29 mouse cellular contexts compared by ENCODE assay signal in genomic region chr2:24347926-24348325, GRCm38 (mm10). TPM values are rescaled to one million over a fixed set of nuclear protein-coding genes. Genes with fewer than 3 reads are reported as not detected.
DNase-seq lines count a peak whose midpoint lies in the region; ATAC-seq and TF ChIP-seq lines count a peak whose summit lies in the region.
"Had no signal": no experiment of that assay in that cellular context is flagged by ENCODE, and none has a peak within 500 bp of the region (broad histone marks: within the 10 kb centered on the region; RNA-seq: fewer than 3 reads in every experiment).

No protein-coding gene starts in this region.

- peak; percentile 51 for DNase-seq in heart, embryonic 10.5 days (ENCODE audit: low spot score)
- no peak for DNase-seq in heart, adult 2 months
- DNase-seq in testis, postnatal 10 days (ENCODE audit: low spot score): peak; percentile 7
- DNase-seq in testis, postnatal 14 days (ENCODE audit: low spot score): no peak
- DNase-seq in forebrain, embryonic 14.5 days (ENCODE audit: low spot score): no peak
- DNase-seq: adrenal gland, adult 2 months; adrenal gland, postnatal 10 days; adrenal gland, postnatal 25 days; cerebellum, adult 11 months; cerebellum, adult 18-20 months; cerebellum, adult 8-10 months; cerebellum, adult 9-11 months; cerebellum, postnatal 14 days; cerebellum, postnatal 36 days; embryo, embryonic 11 days had no signal

- TF ChIP-seq EP300 in heart, adult 2 months (IDR thresholded peaks at IDR 0.05; ENCODE audit: insufficient read depth, low read depth, low read length): no peak

- no peak for TF ChIP-seq CTCF in heart, adult 2 months (IDR thresholded peaks at IDR 0.05)

- no peaks in the 10 kb centered on the region for H3K9me3 ChIP-seq in heart, embryonic 10.5 days
- no peaks in the 10 kb centered on the region for H3K9me3 ChIP-seq in forebrain, embryonic 14.5 days (replicated peaks; ENCODE audit: control insufficient read depth, low read length)
- H3K9me3 ChIP-seq: embryonic facial prominence, embryonic 13.5 days; embryonic facial prominence, embryonic 15.5 days; forebrain, embryonic 10.5 days; forebrain, embryonic 12.5 days; forebrain, embryonic 15.5 days had no signal

- H3K4me1 ChIP-seq in heart, embryonic 10.5 days: no peaks in the 10 kb centered on the region; the same call in 1 of the 2 replicates
- H3K4me1 ChIP-seq in heart, adult 2 months (ENCODE audit: control insufficient read depth, insufficient read depth, low read length): no peaks in the 10 kb centered on the region
- no peaks in the 10 kb centered on the region for H3K4me1 ChIP-seq in forebrain, embryonic 14.5 days (ENCODE audit: control insufficient read depth, insufficient read depth, low read length)
- H3K4me1 ChIP-seq: embryonic facial prominence, embryonic 13.5 days; embryonic facial prominence, embryonic 15.5 days; forebrain, embryonic 10.5 days; forebrain, embryonic 12.5 days; forebrain, embryonic 15.5 days had no signal

- no peaks in the 10 kb centered on the region for H3K36me3 ChIP-seq in heart, embryonic 10.5 days
- H3K36me3 ChIP-seq in heart, adult 2 months (ENCODE audit: control insufficient read depth, insufficient read depth, low read length): no peaks in the 10 kb centered on the region
- no peaks in the 10 kb centered on the region for H3K36me3 ChIP-seq in forebrain, embryonic 14.5 days (ENCODE audit: control insufficient read depth, insufficient read depth, low read length)
- H3K36me3 ChIP-seq: embryonic facial prominence, embryonic 13.5 days; embryonic facial prominence, embryonic 15.5 days; forebrain, embryonic 10.5 days; forebrain, embryonic 12.5 days; forebrain, embryonic 15.5 days had no signal

- 82% methylated on average over 1 of the region's 1 CpGs for WGBS in heart, embryonic 10.5 days
- WGBS in heart, adult 2 months: 59% methylated on average over 1 of the region's 1 CpGs
- WGBS in forebrain, embryonic 14.5 days: 92% methylated on average over 1 of the region's 1 CpGs

- no peak overlapping the region for H3K9ac ChIP-seq in heart, adult 2 months (ENCODE audit: low read depth, low read length)
- H3K9ac ChIP-seq in forebrain, embryonic 14.5 days (ENCODE audit: low read length): no peak overlapping the region
- H3K9ac ChIP-seq: embryonic facial prominence, embryonic 13.5 days; embryonic facial prominence, embryonic 15.5 days; forebrain, embryonic 12.5 days; forebrain, embryonic 15.5 days had no signal

- TF ChIP-seq POLR2A in heart, adult 2 months (IDR thresholded peaks at IDR 0.05; ENCODE audit: insufficient read depth, low read depth, low read length): no peak

- H3K27ac ChIP-seq in heart, embryonic 10.5 days: no peak overlapping the region
- H3K27ac ChIP-seq in heart, adult 2 months: no peak overlapping the region
- H3K27ac ChIP-seq in forebrain, embryonic 14.5 days (ENCODE audit: low read depth, low read length): no peak overlapping the region
- H3K27ac ChIP-seq: embryonic facial prominence, embryonic 13.5 days; embryonic facial prominence, embryonic 15.5 days; forebrain, embryonic 10.5 days; forebrain, embryonic 12.5 days; forebrain, embryonic 15.5 days had no signal

- intact Hi-C loops in heart, adult 2 months (cut with DNase I): no loop called here

- no peaks in the 10 kb centered on the region for H3K79me2 ChIP-seq in heart, adult 2 months (replicated peaks; ENCODE audit: control insufficient read depth, insufficient read depth, low read length)

- peak; percentile 46 for ATAC-seq in megakaryocyte progenitor cell, adult 5-6 weeks (replicated peaks; ENCODE audit: poor library complexity)
- no peak for ATAC-seq in forebrain, embryonic 14.5 days
- ATAC-seq: forebrain, embryonic 15.5 days had no signal

- H3K4me2 ChIP-seq in forebrain, embryonic 14.5 days (ENCODE audit: low read length): no peak overlapping the region
- H3K4me2 ChIP-seq: embryonic facial prominence, embryonic 13.5 days; embryonic facial prominence, embryonic 15.5 days; forebrain, embryonic 12.5 days; forebrain, embryonic 15.5 days had no signal

- H3K4me3 ChIP-seq in heart, embryonic 10.5 days: no peak overlapping the region
- H3K4me3 ChIP-seq in heart, adult 2 months: no peak overlapping the region
- H3K4me3 ChIP-seq in forebrain, embryonic 14.5 days (ENCODE audit: low read depth, low read length): no peak overlapping the region
- H3K4me3 ChIP-seq: embryonic facial prominence, embryonic 13.5 days; embryonic facial prominence, embryonic 15.5 days; erythroblast, embryonic 14.5 days; forebrain, embryonic 10.5 days; forebrain, embryonic 12.5 days; forebrain, embryonic 15.5 days had no signal

- H3K27me3 ChIP-seq in heart, embryonic 10.5 days (ENCODE audit: insufficient read depth, poor library complexity, severe bottlenecking): no peaks in the 10 kb centered on the region
- H3K27me3 ChIP-seq in heart, adult 2 months (ENCODE audit: control insufficient read depth, insufficient read depth, low read length): no peaks in the 10 kb centered on the region
- H3K27me3 ChIP-seq in forebrain, embryonic 14.5 days (replicated peaks; ENCODE audit: control insufficient read depth, insufficient read depth, low read length): no peaks in the 10 kb centered on the region
- H3K27me3 ChIP-seq: embryonic facial prominence, embryonic 13.5 days; embryonic facial prominence, embryonic 15.5 days; forebrain, embryonic 12.5 days; forebrain, embryonic 15.5 days had no signal

RNA-seq across cellular contexts. Expression of gene Il1rn, which starts 11.3 kb away (rescaled TPM):
- not detected in 2 replicates for polyA plus RNA-seq in heart, embryonic 10.5 days (2016; fragmentation: Nextera tagmentation; extraction: Ambion mirVana)
- total RNA-seq in heart, adult 2 months (2021): under 1 TPM; 0.09 to 0.37 TPM
- polyA plus RNA-seq in heart, adult 2 months (2012; rRNA removed): 0.12 and 0.23 TPM in 2 replicates
- total RNA-seq in megakaryocyte progenitor cell, adult 5-6 weeks (2015): 3.2 and 3.9 TPM in 2 replicates
- 1.0 and 1.2 TPM in 2 replicates for total RNA-seq in megakaryocyte progenitor cell, adult 5-6 weeks (2017)
- polyA plus RNA-seq in forebrain, embryonic 14.5 days (2014; fragmentation: Nextera tagmentation; extraction: Ambion mirVana): 0.09 TPM in 1 of 2 replicates, not detected in the other
- total RNA-seq: ES-E14, MEL had no signal
- polyA plus RNA-seq: embryonic facial prominence, embryonic 11.5 days; erythroblast, embryonic 14.5 days; forebrain, embryonic 10.5 days; forebrain, embryonic 12.5 days had no signal

RNA-seq across cellular contexts. Expression of gene Psd4, which starts 19.5 kb away (rescaled TPM):
- polyA plus RNA-seq in heart, embryonic 10.5 days (2016; fragmentation: Nextera tagmentation; extraction: Ambion mirVana): 1.1 and 1.3 TPM in 2 replicates
- total RNA-seq in heart, adult 2 months (2021): 1 to 10 TPM; 1.3 to 1.5 TPM
- polyA plus RNA-seq in heart, adult 2 months (2012; rRNA removed): 0.85 and 1.4 TPM in 2 replicates
- total RNA-seq in megakaryocyte progenitor cell, adult 5-6 weeks (2015): 43.0 and 43.9 TPM in 2 replicates
- 74.4 and 81.0 TPM in 2 replicates for total RNA-seq in megakaryocyte progenitor cell, adult 5-6 weeks (2017)
- 0.39 and 0.84 TPM in 2 replicates for polyA plus RNA-seq in forebrain, embryonic 14.5 days (2014; fragmentation: Nextera tagmentation; extraction: Ambion mirVana)
- total RNA-seq: MEL had no signal

RNA-seq across cellular contexts. Expression of gene Il1f10, which starts 56.9 kb away (rescaled TPM):
- polyA plus RNA-seq in heart, embryonic 10.5 days (2016; fragmentation: Nextera tagmentation; extraction: Ambion mirVana): not detected in 2 replicates
- not detected for total RNA-seq in heart, adult 2 months (2021)
- polyA plus RNA-seq in heart, adult 2 months (2012; rRNA removed): not detected in 2 replicates
- total RNA-seq in megakaryocyte progenitor cell, adult 5-6 weeks (2015): not detected in 2 replicates
- not detected in 2 replicates for total RNA-seq in megakaryocyte progenitor cell, adult 5-6 weeks (2017)
- polyA plus RNA-seq in forebrain, embryonic 14.5 days (2014; fragmentation: Nextera tagmentation; extraction: Ambion mirVana): not detected in 2 replicates
- total RNA-seq: adrenal gland, adult 2 months; adrenal gland, postnatal 10 days; adrenal gland, postnatal 25 days; adrenal gland, postnatal 4 days; common myeloid progenitor, adult 5-6 weeks; ES-E14; MEL had no signal
- polyA plus RNA-seq: adrenal gland, adult 2 months; brain, embryonic 14.5 days; C2C12; embryonic facial prominence, embryonic 11.5 days; embryonic facial prominence, embryonic 13.5 days; erythroblast, embryonic 14.5 days; forebrain, embryonic 10.5 days; forebrain, embryonic 12.5 days; forebrain, embryonic 15.5 days had no signal

Comparison
In these comparisons a context has a peak if more than half of its experiments do, and no peak if none do; other contexts are left out.
1. DNase-seq: peak in heart, embryonic 10.5 days (single experiment) and testis, postnatal 10 days (single experiment); none in heart, adult 2 months (0 of 2), testis, postnatal 14 days (single experiment) and forebrain, embryonic 14.5 days (single experiment).